Mouse (Mus musculus) C2C12 (cell line): ENCODE results near the gene Fat2.

Experiments used
- CTCF ChIP-seq: IDR thresholded peaks from one replicate; pipeline ENCODE4 v1.5.1; 2011; ENCODE audit not compliant: control insufficient read depth, insufficient read depth, insufficient read length
- FOSL1 ChIP-seq: IDR thresholded peaks from one replicate; pipeline ENCODE4 v1.8.0; 2011; ENCODE audit warnings: mild to moderate bottlenecking, low read length; ENCODE audit not compliant: poor library complexity, insufficient read depth, severe bottlenecking
- MAX ChIP-seq: IDR thresholded peaks from one replicate; pipeline ENCODE4 v1.6.1; 2011; ENCODE audit warnings: mild to moderate bottlenecking, control low read depth
- MYOD1 ChIP-seq: IDR thresholded peaks from one replicate; pipeline ENCODE4 v1.6.1; 2011; ENCODE audit warnings: low read depth; ENCODE audit not compliant: control insufficient read depth, insufficient read length
- USF1 ChIP-seq: IDR thresholded peaks from one replicate; pipeline ENCODE4 v1.6.1; 2011; ENCODE audit warnings: low read depth, mild to moderate bottlenecking, control low read depth, moderate library complexity

GRCm38 (mm10) chr11:55364662-55365061 lies 28.3 kb upstream of the Fat2 start:
- TF ChIP-seq FOSL1 (no peak), MYOD1 (no peak), CTCF (no peak), USF1 (no peak), MAX (no peak)
